Mouse (Mus musculus): ENCODE measurements around the gene 1700109H08Rik. TPM values are rescaled to one million over a fixed set of nuclear protein-coding genes. Genes with fewer than 3 reads are reported as not detected.
"Not testable (repeated sequence)": the region's sequence is repeated elsewhere in the genome, so short reads cannot be mapped to it uniquely, and the experiment has no call there.

The 1700109H08Rik gene
- polyA plus RNA-seq, 1 experiment, result 18.5 TPM

DNA sequence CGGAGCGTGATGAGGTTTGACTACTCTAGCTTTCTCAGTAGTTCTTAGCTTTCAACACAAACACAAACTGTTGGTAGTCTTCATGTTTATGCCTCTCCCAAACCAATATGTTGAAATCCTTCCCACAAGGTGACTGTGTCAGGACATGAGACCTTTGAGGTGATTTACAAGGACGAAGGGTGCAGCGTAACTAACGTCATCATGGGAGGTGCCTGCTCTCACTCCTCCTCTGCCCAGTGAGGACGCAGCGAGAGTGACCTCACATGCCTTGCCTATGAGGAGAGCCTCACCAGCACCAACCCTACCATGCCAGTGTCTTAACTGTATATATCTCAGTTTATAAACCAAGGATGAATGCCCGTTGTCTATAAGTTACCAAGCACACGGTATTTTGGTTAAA lies 35.7 kb downstream of the 1700109H08Rik start:
- TF ChIP-seq CTCF (IDR thresholded peaks at IDR 0.05; ENCODE audit: low read depth, low read length) (no peak), EP300 (IDR thresholded peaks at IDR 0.05; ENCODE audit: insufficient read depth, low read depth, low read length) (no peak), POLR2A (IDR thresholded peaks at IDR 0.05; ENCODE audit: insufficient read depth, low read length) (no peak)
- H3K27ac ChIP-seq (ENCODE audit: insufficient read depth, low read length), result no peak overlapping the region
- no peak overlapping the region for H3K4me3 ChIP-seq (ENCODE audit: low read depth, low read length)
- H3K9ac ChIP-seq (ENCODE audit: low read depth, poor library complexity, severe bottlenecking), result no peak overlapping the region
- no peaks in the 10 kb centered on the region for H3K9me3 ChIP-seq (replicated peaks; ENCODE audit: control insufficient read depth, insufficient read depth, low read length, poor library complexity, severe bottlenecking)
- peaks cover 9% of the 10 kb centered on the region; the same call in 1 of the 2 replicates for H3K36me3 ChIP-seq (ENCODE audit: control insufficient read depth, insufficient read depth, low read length, poor library complexity, severe bottlenecking)
- H3K27me3 ChIP-seq (ENCODE audit: control insufficient read depth, insufficient read depth, low read length, poor library complexity, severe bottlenecking), result no peaks in the 10 kb centered on the region
- no peaks in the 10 kb centered on the region for H3K4me1 ChIP-seq (ENCODE audit: control insufficient read depth, insufficient read depth, low read length)

GRCm38 (mm10) chr5:3609241-3609640 lies 37.9 kb downstream of the 1700109H08Rik start:
- no peak overlapping the region for H3K27ac ChIP-seq (ENCODE audit: insufficient read depth, low read length)
- TF ChIP-seq CTCF (IDR thresholded peaks at IDR 0.05; ENCODE audit: low read depth, low read length), result no peak
- TF ChIP-seq EP300 (IDR thresholded peaks at IDR 0.05; ENCODE audit: insufficient read depth, low read depth, low read length), result no peak
- no peak for TF ChIP-seq POLR2A (IDR thresholded peaks at IDR 0.05; ENCODE audit: insufficient read depth, low read length)
- H3K36me3 ChIP-seq (ENCODE audit: control insufficient read depth, insufficient read depth, low read length, poor library complexity, severe bottlenecking), result peaks cover 9% of the 10 kb centered on the region; the same call in 1 of the 2 replicates
- no peak overlapping the region for H3K9ac ChIP-seq (ENCODE audit: low read depth, poor library complexity, severe bottlenecking)
- no peaks in the 10 kb centered on the region for H3K4me1 ChIP-seq (ENCODE audit: control insufficient read depth, insufficient read depth, low read length)
- H3K4me3 ChIP-seq (ENCODE audit: low read depth, low read length), result no peak overlapping the region
- H3K9me3 ChIP-seq (replicated peaks; ENCODE audit: control insufficient read depth, insufficient read depth, low read length, poor library complexity, severe bottlenecking), result no peaks in the 10 kb centered on the region
- no peaks in the 10 kb centered on the region for H3K27me3 ChIP-seq (ENCODE audit: control insufficient read depth, insufficient read depth, low read length, poor library complexity, severe bottlenecking)

DNA sequence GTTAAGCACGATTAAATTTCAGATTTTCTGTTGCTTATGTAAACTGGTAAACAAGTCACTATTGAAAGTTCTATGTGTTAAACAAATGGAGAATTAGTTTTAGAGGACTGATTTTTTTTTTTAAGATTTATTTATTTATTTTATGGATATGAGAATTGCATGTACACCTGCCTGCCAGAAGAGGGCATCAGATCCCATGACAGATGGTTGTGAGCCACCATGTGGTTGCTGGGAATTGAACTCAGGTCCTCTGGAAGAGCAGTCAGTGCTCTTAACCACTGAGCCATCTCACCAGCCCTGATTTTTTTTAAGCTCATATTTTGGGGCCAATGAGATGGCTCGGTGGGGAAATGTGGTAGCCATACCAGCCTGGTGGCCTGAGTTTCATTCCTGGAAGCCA lies 40.5 kb downstream of the 1700109H08Rik start:
- H3K9me3 ChIP-seq (replicated peaks; ENCODE audit: control insufficient read depth, insufficient read depth, low read length, poor library complexity, severe bottlenecking); H3K4me3 ChIP-seq (ENCODE audit: low read depth, low read length); H3K4me1 ChIP-seq (ENCODE audit: control insufficient read depth, insufficient read depth, low read length); H3K36me3 ChIP-seq (ENCODE audit: control insufficient read depth, insufficient read depth, low read length, poor library complexity, severe bottlenecking); H3K9ac ChIP-seq (ENCODE audit: low read depth, poor library complexity, severe bottlenecking); H3K27me3 ChIP-seq (ENCODE audit: control insufficient read depth, insufficient read depth, low read length, poor library complexity, severe bottlenecking); H3K27ac ChIP-seq (ENCODE audit: insufficient read depth, low read length): not testable (repeated sequence)

DNA sequence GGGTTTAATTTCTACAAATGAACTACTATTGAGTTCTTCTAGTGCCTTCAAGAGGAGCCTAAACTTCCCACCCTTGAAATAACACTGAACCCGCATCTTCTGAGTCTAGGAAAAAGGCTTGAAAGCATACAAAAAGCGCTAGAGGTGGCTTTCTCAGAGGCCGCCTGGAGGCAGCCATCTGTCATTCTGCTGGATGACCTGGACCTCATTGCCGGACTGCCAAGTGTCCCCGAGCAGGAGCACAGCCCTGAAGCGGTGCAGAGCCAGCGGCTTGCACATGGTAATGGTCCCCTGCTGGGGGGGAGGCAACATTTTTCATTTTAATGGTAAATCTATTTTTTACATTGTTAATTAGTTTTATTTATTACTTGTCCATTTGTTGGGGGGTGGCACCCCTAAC lies 49.1 kb downstream of the 1700109H08Rik start:
- Histone ChIP-seq H3K9me3 (replicated peaks; ENCODE audit: control insufficient read depth, insufficient read depth, low read length, poor library complexity, severe bottlenecking) (no peaks in the 10 kb centered on the region), H3K9ac (ENCODE audit: low read depth, poor library complexity, severe bottlenecking) (no peak overlapping the region), H3K27ac (ENCODE audit: insufficient read depth, low read length) (no peak overlapping the region), H3K4me1 (ENCODE audit: control insufficient read depth, insufficient read depth, low read length) (no peaks in the 10 kb centered on the region), H3K4me3 (ENCODE audit: low read depth, low read length) (no peak overlapping the region), H3K36me3 (ENCODE audit: control insufficient read depth, insufficient read depth, low read length, poor library complexity, severe bottlenecking) (peaks cover 11% of the 10 kb centered on the region; the same call in 1 of the 2 replicates), H3K27me3 (ENCODE audit: control insufficient read depth, insufficient read depth, low read length, poor library complexity, severe bottlenecking) (no peaks in the 10 kb centered on the region)
- no peak for TF ChIP-seq POLR2A (IDR thresholded peaks at IDR 0.05; ENCODE audit: insufficient read depth, low read length)
- TF ChIP-seq EP300 (IDR thresholded peaks at IDR 0.05; ENCODE audit: insufficient read depth, low read depth, low read length), result no peak
- no peak for TF ChIP-seq CTCF (IDR thresholded peaks at IDR 0.05; ENCODE audit: low read depth, low read length)

- Histone ChIP-seq H3K9me3 (replicated peaks; ENCODE audit: control insufficient read depth, insufficient read depth, low read length, poor library complexity, severe bottlenecking) (no peaks in the 10 kb centered on the region), H3K4me3 (ENCODE audit: low read depth, low read length) (no peak overlapping the region), H3K9ac (ENCODE audit: low read depth, poor library complexity, severe bottlenecking) (no peak overlapping the region), H3K4me1 (ENCODE audit: control insufficient read depth, insufficient read depth, low read length) (no peaks in the 10 kb centered on the region), H3K36me3 (ENCODE audit: control insufficient read depth, insufficient read depth, low read length, poor library complexity, severe bottlenecking) (peaks cover 2% of the 10 kb centered on the region; the same call in 1 of the 2 replicates), H3K27me3 (ENCODE audit: control insufficient read depth, insufficient read depth, low read length, poor library complexity, severe bottlenecking) (no peaks in the 10 kb centered on the region), H3K27ac (ENCODE audit: insufficient read depth, low read length) (no peak overlapping the region)
- TF ChIP-seq CTCF (IDR thresholded peaks at IDR 0.05; ENCODE audit: low read depth, low read length) (no peak), POLR2A (IDR thresholded peaks at IDR 0.05; ENCODE audit: insufficient read depth, low read length) (no peak), EP300 (IDR thresholded peaks at IDR 0.05; ENCODE audit: insufficient read depth, low read depth, low read length) (no peak)
These were observed 58.7 kb downstream of the 1700109H08Rik start for GRCm38 (mm10) chr5:3630055-3630454.

- Histone ChIP-seq H3K9me3 (replicated peaks; ENCODE audit: control insufficient read depth, insufficient read depth, low read length, poor library complexity, severe bottlenecking) (no peaks in the 10 kb centered on the region), H3K9ac (ENCODE audit: low read depth, poor library complexity, severe bottlenecking) (no peak overlapping the region), H3K27me3 (ENCODE audit: control insufficient read depth, insufficient read depth, low read length, poor library complexity, severe bottlenecking) (no peaks in the 10 kb centered on the region), H3K27ac (ENCODE audit: insufficient read depth, low read length) (no peak overlapping the region), H3K4me3 (ENCODE audit: low read depth, low read length) (no peak overlapping the region), H3K36me3 (ENCODE audit: control insufficient read depth, insufficient read depth, low read length, poor library complexity, severe bottlenecking) (peaks cover 4% of the 10 kb centered on the region; the same call in 1 of the 2 replicates), H3K4me1 (ENCODE audit: control insufficient read depth, insufficient read depth, low read length) (no peaks in the 10 kb centered on the region)
- TF ChIP-seq POLR2A (IDR thresholded peaks at IDR 0.05; ENCODE audit: insufficient read depth, low read length) (no peak), CTCF (IDR thresholded peaks at IDR 0.05; ENCODE audit: low read depth, low read length) (no peak), EP300 (IDR thresholded peaks at IDR 0.05; ENCODE audit: insufficient read depth, low read depth, low read length) (no peak)
These were observed 60.3 kb downstream of the 1700109H08Rik start for GRCm38 (mm10) chr5:3631512-3632271.

Data from ES-Bruce4 (cell line).